Mouse (Mus musculus) kidney, postnatal 4 days (tissue): ENCODE results near the gene Axl.
A peak's percentile ranks its signal among the peaks of the same experiment; 100 is the strongest.

Source experiments
- DNase-seq, 2 experiments: peaks; one replicate each; pipeline ENCODE4 v3.0.0; 2021; ENCODE audit warnings: mixed read lengths in 2 of 2

Gene Axl

DNA sequence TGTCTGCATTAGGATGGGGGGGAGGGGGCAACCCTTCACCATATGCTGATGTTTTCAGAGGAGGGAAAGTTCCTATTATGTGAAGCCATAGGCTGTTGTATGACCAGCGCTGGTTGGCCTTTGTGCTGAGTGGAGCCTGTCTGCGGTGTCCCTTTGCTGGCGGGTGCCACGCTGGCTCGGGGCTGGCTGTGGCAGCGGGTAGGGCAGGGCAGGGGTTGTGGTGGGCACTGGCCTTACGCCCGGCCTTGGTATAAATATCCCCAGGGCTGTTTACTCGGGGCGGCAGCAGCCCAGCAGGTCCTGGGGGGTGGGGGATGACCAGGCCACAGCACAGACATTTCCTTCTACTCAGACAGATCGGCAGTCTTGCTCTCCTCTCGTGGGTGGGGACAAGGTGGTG is 78.5 kb downstream of the Axl start:
- DNase-seq: peak; percentile 31 to 42

DNA sequence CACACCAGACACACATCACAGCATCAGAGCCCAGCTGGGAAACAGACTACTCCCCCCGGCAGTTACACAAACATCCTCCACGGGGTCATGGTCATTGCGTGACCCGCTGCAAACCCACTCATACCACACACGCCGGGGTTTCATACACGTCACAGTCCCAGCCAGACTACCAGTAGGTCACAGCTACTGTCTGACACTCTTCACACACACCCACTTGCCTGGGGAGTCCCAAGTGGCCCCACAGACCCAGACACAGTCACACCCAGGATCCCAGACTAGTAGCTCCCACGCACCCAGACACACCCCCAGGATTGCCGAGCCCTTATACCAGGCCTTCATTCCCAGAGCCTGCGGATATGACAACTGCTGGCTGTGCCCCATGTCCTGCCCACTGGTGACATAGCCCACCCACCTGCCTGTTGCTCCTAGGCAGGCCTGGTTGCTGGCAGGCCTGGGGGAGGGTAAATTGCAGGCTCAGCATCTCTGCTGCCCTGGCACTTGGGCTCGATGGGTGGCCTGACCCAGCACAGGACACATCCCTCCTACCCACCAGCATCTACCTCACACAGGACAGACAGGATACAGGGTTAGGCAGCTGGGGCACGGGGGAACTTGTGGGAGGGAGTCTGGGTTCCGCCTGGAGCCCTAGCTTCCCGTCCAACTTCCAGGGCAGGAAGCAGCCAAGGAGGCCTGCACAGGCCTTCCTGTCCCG is 80.8 kb downstream of the Axl start:
- DNase-seq: peak; percentile 61 to 75
